Mouse (Mus musculus) WW6 (cell line): ENCODE data around the gene Kcnc2.

Experiments used
- DNase-seq: peaks from one replicate; pipeline ENCODE4 v3.0.0-alpha.2; 2013; ENCODE audit warnings: low read depth, low spot score

The Kcnc2 gene

GRCm38 (mm10) chr10:112394399-112394970 is 123.6 kb downstream of the Kcnc2 start:
- DNase-seq, result no peak

- no peak for DNase-seq
Measured at GRCm38 (mm10) chr10:112397194-112397593, 126.3 kb downstream of the Kcnc2 start.

GRCm38 (mm10) chr10:112400591-112401404 is 129.9 kb downstream of the Kcnc2 start:
- DNase-seq, result no peak

GRCm38 (mm10) chr10:112409525-112409924 is 138.6 kb downstream of the Kcnc2 start:
- DNase-seq, result no peak

GRCm38 (mm10) chr10:112423327-112423726 is 152.4 kb downstream of the Kcnc2 start:
- no peak for DNase-seq

- DNase-seq, result no peak
Measured at GRCm38 (mm10) chr10:112436950-112437349, 166.0 kb downstream of the Kcnc2 start.

- DNase-seq, result no peak
Measured at GRCm38 (mm10) chr10:112444640-112445039, 173.7 kb downstream of the Kcnc2 start.

- peak; percentile 11 for DNase-seq
Measured at GRCm38 (mm10) chr10:112450910-112451309, 180.0 kb downstream of the Kcnc2 start.

GRCm38 (mm10) chr10:112468689-112469384 is 197.9 kb downstream of the Kcnc2 start:
- DNase-seq, result no peak

- DNase-seq, result no peak
Measured at GRCm38 (mm10) chr10:112474122-112474810, 203.3 kb downstream of the Kcnc2 start.

- no peak for DNase-seq
Measured at GRCm38 (mm10) chr10:112481461-112481860, 210.5 kb downstream of the Kcnc2 start.

- no peak for DNase-seq
Measured at GRCm38 (mm10) chr10:112481921-112482607, 211.1 kb downstream of the Kcnc2 start.

- no peak for DNase-seq
Measured at GRCm38 (mm10) chr10:112484387-112485105, 213.6 kb downstream of the Kcnc2 start.

GRCm38 (mm10) chr10:112485819-112486218 is 214.9 kb downstream of the Kcnc2 start:
- DNase-seq, result no peak

- no peak for DNase-seq
Measured at GRCm38 (mm10) chr10:112488751-112489150, 217.8 kb downstream of the Kcnc2 start.
